17 mouse cellular contexts compared by ENCODE assay signal in the genomic region with DNA sequence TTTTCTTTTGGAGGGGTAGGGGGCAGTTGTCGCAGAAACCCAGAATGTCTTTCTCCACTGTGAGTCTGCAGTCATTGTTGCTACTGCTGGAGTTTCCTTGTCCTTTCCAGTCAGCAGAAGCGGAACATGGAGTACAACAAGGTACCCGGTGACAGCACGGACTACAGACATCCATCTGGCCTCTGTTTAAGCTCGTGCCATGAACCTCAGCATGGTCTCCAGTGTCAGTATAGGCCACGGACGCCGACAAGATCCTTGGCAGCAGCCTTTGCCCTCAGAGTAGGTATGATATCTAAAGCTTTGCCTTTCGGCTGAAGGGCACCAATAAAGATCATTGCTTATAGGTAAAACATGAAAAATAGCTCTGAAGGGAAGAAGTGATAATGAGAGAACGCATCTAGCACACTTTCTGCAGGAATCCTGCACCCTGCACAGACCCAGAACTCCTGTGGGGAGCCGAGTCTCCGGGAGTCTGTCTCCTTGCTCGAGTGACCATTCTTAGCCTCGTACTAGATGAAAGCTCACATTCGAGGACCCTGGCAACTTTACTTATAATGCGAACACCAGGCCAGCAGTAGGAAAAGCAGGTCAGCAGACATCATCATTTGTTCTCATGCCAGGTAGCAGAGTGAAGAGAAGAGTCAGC. TPM values are rescaled to one million over a fixed set of nuclear protein-coding genes. Genes with fewer than 3 reads are reported as not detected.
A peak's percentile ranks its signal among the peaks of the same experiment; 100 is the strongest.
DNase-seq lines count a peak whose midpoint lies in the region; ATAC-seq lines count a peak whose summit lies in the region.
"Had no signal": no experiment of that assay in that cellular context is flagged by ENCODE, and none has a peak within 500 bp of the region (broad histone marks: within the 10 kb centered on the region; RNA-seq: fewer than 3 reads in every experiment).

No protein-coding gene starts in this region.

- H3K4me1 ChIP-seq in hindbrain, embryonic 12.5 days, result no peaks in the 10 kb centered on the region
- peaks cover 8% of the 10 kb centered on the region for H3K4me1 ChIP-seq in midbrain, embryonic 16.5 days (ENCODE audit: control insufficient read depth, insufficient read depth, low read length)
- H3K4me1 ChIP-seq: megakaryocyte, embryonic 14.5 days had no signal

- H3K4me2 ChIP-seq in hindbrain, embryonic 12.5 days (replicated peaks), result no peak overlapping the region
- H3K4me2 ChIP-seq in midbrain, embryonic 16.5 days (ENCODE audit: low read length), result peak overlapping the region; percentile 31
- H3K4me2 ChIP-seq: heart, embryonic 11.5 days; lung, embryonic 14.5 days had no signal

- intact Hi-C loops in heart, postnatal 10 days (cut with DNase I), result loop anchor here (5.0 kb wide), 1 partner anchor 48 kb away; no protein-coding TSS in a partner anchor

- H3K9me3 ChIP-seq in hindbrain, embryonic 12.5 days (replicated peaks), result no peaks in the 10 kb centered on the region
- H3K9me3 ChIP-seq in midbrain, embryonic 16.5 days (replicated peaks; ENCODE audit: control insufficient read depth, low read length, poor library complexity, severe bottlenecking), result no peaks in the 10 kb centered on the region; the same call in 1 of the 2 replicates

- H3K27ac ChIP-seq in hindbrain, embryonic 12.5 days, result peak overlapping the region; percentile 30; the same call in 1 of the 2 replicates
- peak overlapping the region; percentile 50; the same call in 1 of the 2 replicates for H3K27ac ChIP-seq in midbrain, embryonic 16.5 days (ENCODE audit: low read length)

- DNase-seq in cerebellum, adult 18-20 months, result peak; percentile 54 to 57
- DNase-seq in cerebellum, postnatal 36 days, result peak; percentile 19 to 31
- DNase-seq in embryo, embryonic 10 days (ENCODE audit: low spot score), result no peak
- DNase-seq in urinary bladder, postnatal 14 days (ENCODE audit: low spot score), result no peak
- DNase-seq in spleen, postnatal 14 days (ENCODE audit: low spot score in 2 of 2), result no peak
- DNase-seq in heart, postnatal 10 days, result no peak
- DNase-seq: adrenal gland, adult 2 months; kidney, postnatal 25 days; lung, embryonic 14.5 days had no signal

- H3K4me3 ChIP-seq in hindbrain, embryonic 12.5 days, result no peak overlapping the region
- no peak overlapping the region for H3K4me3 ChIP-seq in midbrain, embryonic 16.5 days (ENCODE audit: low read depth, low read length)
- H3K4me3 ChIP-seq: megakaryocyte, embryonic 14.5 days had no signal

- H3K36me3 ChIP-seq in hindbrain, embryonic 12.5 days, result no peaks in the 10 kb centered on the region
- H3K36me3 ChIP-seq in midbrain, embryonic 16.5 days (ENCODE audit: control insufficient read depth, insufficient read depth, low read length), result no peaks in the 10 kb centered on the region

- no peaks in the 10 kb centered on the region for H3K27me3 ChIP-seq in hindbrain, embryonic 12.5 days
- H3K27me3 ChIP-seq in midbrain, embryonic 16.5 days (ENCODE audit: control insufficient read depth, insufficient read depth, low read depth, low read length), result no peaks in the 10 kb centered on the region
- H3K27me3 ChIP-seq: megakaryocyte, embryonic 14.5 days had no signal

- 85% methylated on average over 16 of the region's 16 CpGs for WGBS in hindbrain, embryonic 12.5 days
- 72% methylated on average over 16 of the region's 16 CpGs for WGBS in midbrain, embryonic 16.5 days

- peak; percentile 43 for ATAC-seq in hindbrain, embryonic 12.5 days (ENCODE audit: low FRiP score)
- peak; percentile 61; the same call in 1 of the 2 replicates for ATAC-seq in midbrain, embryonic 16.5 days
- ATAC-seq: Patski had no signal

- H3K9ac ChIP-seq in hindbrain, embryonic 12.5 days, result no peak overlapping the region
- H3K9ac ChIP-seq in midbrain, embryonic 16.5 days (ENCODE audit: low read depth, low read length), result no peak overlapping the region; the same call in 1 of the 2 replicates
- H3K9ac ChIP-seq: lung, embryonic 14.5 days had no signal

RNA-seq across cellular contexts. Expression of gene Ppm1l, which starts 42.5 kb away (rescaled TPM):
- polyA plus RNA-seq in hindbrain, embryonic 12.5 days (2016; fragmentation: Nextera tagmentation; extraction: Ambion mirVana), result 23.3 and 26.9 TPM in 2 replicates
- 19.3 and 25.7 TPM in 2 replicates for polyA plus RNA-seq in midbrain, embryonic 16.5 days (2015; fragmentation: Nextera tagmentation; extraction: Ambion mirVana)
- 10 to 100 TPM; 23.6 to 24.2 TPM for total RNA-seq in heart, postnatal 10 days (2021)

RNA-seq across cellular contexts. Expression of gene Arl14, which starts 51.9 kb away (rescaled TPM):
- not detected in 2 replicates for polyA plus RNA-seq in hindbrain, embryonic 12.5 days (2016; fragmentation: Nextera tagmentation; extraction: Ambion mirVana)
- polyA plus RNA-seq in midbrain, embryonic 16.5 days (2015; fragmentation: Nextera tagmentation; extraction: Ambion mirVana), result not detected in 2 replicates
- not detected for total RNA-seq in heart, postnatal 10 days (2021)
- total RNA-seq: adrenal gland, adult 2 months had no signal
- polyA plus RNA-seq: adrenal gland, adult 2 months; CD4-positive, CD25-positive, alpha-beta regulatory T cell, adult 4 months; heart, embryonic 11.5 days; limb, embryonic 14.5 days; Patski; testis, adult 2 months had no signal

Comparison
In these comparisons a context has a peak if more than half of its experiments do, and no peak if none do; other contexts are left out.
1. DNase-seq: peak in cerebellum, adult 18-20 months (2 of 2) and cerebellum, postnatal 36 days (2 of 2); none in embryo, embryonic 10 days (single experiment), urinary bladder, postnatal 14 days (single experiment), spleen, postnatal 14 days (0 of 2) and heart, postnatal 10 days (0 of 2).